Mouse (Mus musculus) MEL (cell line): Measurements from ENCODE around the gene Rnf144b. TPM values are rescaled to one million over a fixed set of nuclear protein-coding genes. Genes with fewer than 3 reads are reported as not detected.

ENCODE experiments used
- DNase-seq: peaks from one replicate; pipeline ENCODE4 v3.0.0; 2011; ENCODE audit warnings: low read depth, low spot score
- H3K27ac ChIP-seq: 2 replicates; pipeline ENCODE4 v1.5.1; 2012; ENCODE audit warnings: low read depth, mild to moderate bottlenecking, control low read depth, low read length, moderate library complexity; ENCODE audit not compliant: control insufficient read depth
- H3K27me3 ChIP-seq, 2 experiments: fragments of 150-350 bp in 1 of 2; sonication (generic) in 1 of 2; 2 replicates each; pipeline ENCODE4 v1.6.1; 2012; ENCODE audit warnings: low read length in 2 of 2, mild to moderate bottlenecking in 2 of 2, improper control_type of control experiment in 1 of 2, moderate library complexity in 1 of 2; ENCODE audit not compliant: insufficient read depth in 2 of 2, control insufficient read depth in 1 of 2
- H3K36me3 ChIP-seq, 2 experiments: 2 replicates each; pipeline ENCODE4 v1.6.1; 2012 to 2014; ENCODE audit warnings: low read length in 2 of 2, improper control_type of control experiment in 1 of 2, inconsistent platforms in 1 of 2, mild to moderate bottlenecking in 1 of 2; ENCODE audit not compliant: insufficient read depth in 2 of 2, control insufficient read depth in 1 of 2
- H3K4me1 ChIP-seq, 2 experiments: fragments of 150-350 bp in 1 of 2; sonication (generic) in 1 of 2; 2 replicates each; pipeline ENCODE4 v1.6.1; 2012; ENCODE audit warnings: low read length in 2 of 2, improper control_type of control experiment in 1 of 2, mild to moderate bottlenecking in 1 of 2; ENCODE audit not compliant: insufficient read depth in 2 of 2, control insufficient read depth in 1 of 2
- H3K4me3 ChIP-seq, 2 experiments: fragments of 150-350 bp in 1 of 2; sonication (generic) in 1 of 2; 2 replicates each; pipeline ENCODE4 v1.5.1; 2012; ENCODE audit warnings: low read depth in 2 of 2, low read length in 2 of 2, mild to moderate bottlenecking in 2 of 2, moderate library complexity in 2 of 2, control low read depth in 1 of 2, improper control_type of control experiment in 1 of 2; ENCODE audit not compliant: control insufficient read depth in 1 of 2, insufficient read depth in 1 of 2
- H3K79me2 ChIP-seq: 2 replicates; pipeline ENCODE4 v1.6.1; 2012; ENCODE audit warnings: mild to moderate bottlenecking, low read length, moderate library complexity; ENCODE audit not compliant: control insufficient read depth, poor library complexity, insufficient read depth
- H3K9ac ChIP-seq: 2 replicates; pipeline ENCODE4 v1.6.1; 2012; ENCODE audit warnings: low read depth, mild to moderate bottlenecking, control low read depth, low read length, moderate library complexity; ENCODE audit not compliant: control insufficient read depth, poor library complexity, severe bottlenecking
- H3K9me3 ChIP-seq: fragments of 150-350 bp; sonication (generic); replicated peaks from 2 replicates; pipeline ENCODE4 v1.6.1; 2012; ENCODE audit warnings: mild to moderate bottlenecking, low read length, improper control_type of control experiment, moderate library complexity; ENCODE audit not compliant: insufficient read depth
- BHLHE40 ChIP-seq: IDR thresholded peaks from 2 replicates; pipeline ENCODE4 v1.6.1; 2012; ENCODE audit warnings: low read depth, mild to moderate bottlenecking, inconsistent platforms, low read length, improper control_type of control experiment, borderline replicate concordance
- CHD1 ChIP-seq: IDR thresholded peaks from 2 replicates; pipeline ENCODE4 v1.6.1; 2012; ENCODE audit warnings: low read depth, mild to moderate bottlenecking, inconsistent platforms, low read length, improper control_type of control experiment
- CTCF ChIP-seq, 3 experiments: IDR thresholded peaks in 2 of 3; conservative IDR thresholded peaks in 1 of 3; 2 replicates each; pipeline ENCODE4 v1.5.1; 2011 to 2012; ENCODE audit warnings: low read length in 3 of 3, low read depth in 2 of 3, mild to moderate bottlenecking in 2 of 3, improper control_type of control experiment in 1 of 3, inconsistent platforms in 1 of 3, mixed read lengths in 1 of 3, moderate library complexity in 1 of 3; ENCODE audit not compliant: control insufficient read depth in 1 of 3, insufficient read depth in 1 of 3, poor library complexity in 1 of 3, severe bottlenecking in 1 of 3
- MAFK ChIP-seq: IDR thresholded peaks from 2 replicates; pipeline ENCODE4 v1.6.1; 2011; ENCODE audit warnings: low read depth, mild to moderate bottlenecking, low read length, improper control_type of control experiment, borderline replicate concordance
- MAZ ChIP-seq: IDR thresholded peaks from 2 replicates; pipeline ENCODE4 v1.6.1; 2012; ENCODE audit warnings: low read depth, mild to moderate bottlenecking, inconsistent platforms, low read length, improper control_type of control experiment
- MXI1 ChIP-seq: IDR thresholded peaks from 2 replicates; pipeline ENCODE4 v1.6.1; 2011; ENCODE audit warnings: mild to moderate bottlenecking, low read depth, low read length, improper control_type of control experiment
- NELFE ChIP-seq: IDR thresholded peaks from 2 replicates; pipeline ENCODE4 v1.6.1; 2011; ENCODE audit warnings: low read depth, low read length, improper control_type of control experiment
- POLR2A ChIP-seq, 2 experiments: IDR thresholded peaks; 2 replicates each; pipeline ENCODE4 v1.6.1; 2011 to 2012; ENCODE audit warnings: low read length in 2 of 2, mild to moderate bottlenecking in 2 of 2, control low read depth in 1 of 2, improper control_type of control experiment in 1 of 2, low read depth in 1 of 2, moderate library complexity in 1 of 2; ENCODE audit not compliant: control insufficient read depth in 1 of 2, insufficient read depth in 1 of 2, poor library complexity in 1 of 2
- RAD21 ChIP-seq: IDR thresholded peaks from 2 replicates; pipeline ENCODE4 v1.6.1; 2011; ENCODE audit warnings: mild to moderate bottlenecking, low read depth, low read length, improper control_type of control experiment
- TBP ChIP-seq: IDR thresholded peaks from 2 replicates; pipeline ENCODE4 v1.8.0; 2011; ENCODE audit warnings: low read depth, low read length, improper control_type of control experiment
- USF1 ChIP-seq: IDR thresholded peaks from 2 replicates; pipeline ENCODE4 v1.6.1; 2014; ENCODE audit warnings: low read depth, mild to moderate bottlenecking, inconsistent platforms, low read length, improper control_type of control experiment, moderate library complexity
- USF2 ChIP-seq, 2 experiments: IDR thresholded peaks; 2 replicates each; pipeline ENCODE4 v1.6.1; 2011 to 2012; ENCODE audit warnings: improper control_type of control experiment in 2 of 2, low read length in 2 of 2, borderline replicate concordance in 1 of 2, inconsistent platforms in 1 of 2, low read depth in 1 of 2, mild to moderate bottlenecking in 1 of 2; ENCODE audit not compliant: insufficient read depth in 1 of 2
- ZC3H11A ChIP-seq: IDR thresholded peaks from 2 replicates; pipeline ENCODE4 v1.6.1; 2012; ENCODE audit warnings: low read depth, mild to moderate bottlenecking, inconsistent platforms, low read length, improper control_type of control experiment
- ZMIZ1 ChIP-seq: IDR thresholded peaks from 2 replicates; pipeline ENCODE4 v1.6.1; 2012; ENCODE audit warnings: low read depth, mild to moderate bottlenecking, inconsistent platforms, low read length, improper control_type of control experiment, moderate library complexity
- polyA plus RNA-seq, 2 experiments: library from polyadenylated mRNA; stranded (reverse) in 1 of 2; unstranded in 1 of 2; fragments of >175 nt in 1 of 2; fragments of >200 nt in 1 of 2; gene quantifications; 2 replicates each; pipeline versions ENCODE4 v1.2.1 to v1.2.4; 2012; ENCODE audit warnings: low replicate concordance in 2 of 2, low read depth in 1 of 2; ENCODE audit not compliant: insufficient read length in 2 of 2, insufficient read depth in 1 of 2, missing spikeins in 1 of 2
- total RNA-seq: library from RNA; depleted of rRNA; stranded (reverse); fragments of 300-350 nt; gene quantifications from 2 replicates; pipeline ENCODE4 v1.2.3, GENCODE M21; 2012

The Rnf144b gene
- total and polyA plus RNA-seq, 3 experiments = not detected

GRCm38 (mm10) chr13:47099265-47099664 lies 23.2 kb upstream of the Rnf144b start:
- H3K4me1 ChIP-seq = peaks cover 2 to 5% of the 10 kb centered on the region in 2 experiments; a peak in 2 of 4 replicates
- H3K9ac ChIP-seq = no peak overlapping the region
- no peaks in the 10 kb centered on the region for H3K27me3 ChIP-seq
- H3K36me3 ChIP-seq = peaks cover 29 to 69% of the 10 kb centered on the region in 2 experiments
- no peak for DNase-seq
- no peak overlapping the region for H3K4me3 ChIP-seq
- no peaks in the 10 kb centered on the region for H3K9me3 ChIP-seq
- TF ChIP-seq TBP = no peak
- no peak for TF ChIP-seq MAZ
- no peak for TF ChIP-seq CHD1
- no peak for TF ChIP-seq NELFE
- no peak for TF ChIP-seq BHLHE40
- no peak for TF ChIP-seq ZC3H11A
- TF ChIP-seq MXI1 = no peak
- TF ChIP-seq RAD21 = no peak
- no peak for TF ChIP-seq POLR2A (IDR thresholded peaks at IDR 0.05; ENCODE audit: control insufficient read depth in 1 of 2, insufficient read depth in 1 of 2, low read depth in 1 of 2, low read length in 2 of 2, poor library complexity in 1 of 2)
- no peak for TF ChIP-seq ZMIZ1
- peaks cover 16% of the 10 kb centered on the region for H3K79me2 ChIP-seq
- H3K27ac ChIP-seq = no peak overlapping the region

GRCm38 (mm10) chr13:47100587-47100986 lies 21.9 kb upstream of the Rnf144b start:
- Histone ChIP-seq H3K79me2 (peaks cover 27% of the 10 kb centered on the region), H3K36me3 (peaks cover 30 to 63% of the 10 kb centered on the region in 2 experiments), H3K4me1 (peaks cover 2 to 6% of the 10 kb centered on the region in 2 experiments; a peak in 3 of 4 replicates), H3K9me3 (no peaks in the 10 kb centered on the region), H3K27ac (no peak overlapping the region), H3K27me3 (no peaks in the 10 kb centered on the region), H3K9ac (no peak overlapping the region), H3K4me3 (no peak overlapping the region)
- TF ChIP-seq USF2 (IDR thresholded peaks at IDR 0.05; ENCODE audit: borderline replicate concordance in 1 of 2, insufficient read depth in 1 of 2, low read depth in 1 of 2, low read length in 2 of 2) = no peak
- peak; percentile 63; the same call in 1 of the 2 replicates for TF ChIP-seq MAFK
- TF ChIP-seq USF1 = no peak
- no peak for DNase-seq

- H3K9me3 ChIP-seq = no peaks in the 10 kb centered on the region
- TF ChIP-seq POLR2A (IDR thresholded peaks at IDR 0.05; ENCODE audit: control insufficient read depth in 1 of 2, insufficient read depth in 1 of 2, low read depth in 1 of 2, low read length in 2 of 2, poor library complexity in 1 of 2) = 0 out of 4 replicates have a peak, but pooled peaks of 1 of the 2 experiments have one; percentile 3
- TF ChIP-seq CTCF (IDR thresholded peaks at IDR 0.05 in 2 of 3, conservative IDR thresholded peaks at IDR 0.05 in 1 of 3; ENCODE audit: control insufficient read depth in 1 of 3, insufficient read depth in 1 of 3, low read depth in 2 of 3, low read length in 3 of 3, poor library complexity in 1 of 3, severe bottlenecking in 1 of 3) = no peak
- H3K4me1 ChIP-seq = peaks cover 2 to 12% of the 10 kb centered on the region in 2 experiments
- no peaks in the 10 kb centered on the region for H3K27me3 ChIP-seq
- H3K36me3 ChIP-seq = peaks cover 28 to 36% of the 10 kb centered on the region in 2 experiments
- DNase-seq = no peak
- peak overlapping the region; percentile 52 to 97 for H3K4me3 ChIP-seq
- H3K27ac ChIP-seq = no peak overlapping the region
- H3K9ac ChIP-seq = peak overlapping the region; percentile 98
- H3K79me2 ChIP-seq = peaks cover 40% of the 10 kb centered on the region
Measured at GRCm38 (mm10) chr13:47104146-47104545, 18.3 kb upstream of the Rnf144b start.
